Mouse (Mus musculus) embryo, embryonic 10 days (tissue): ENCODE results near the gene Bpifb1.
"Not testable (repeated sequence)": the region's sequence is repeated elsewhere in the genome, so short reads cannot be mapped to it uniquely, and the experiment has no call there.

Experiments used
- DNase-seq: peaks from one replicate; pipeline ENCODE4 v3.0.0-alpha.2; 2015; ENCODE audit warnings: low spot score

Gene Bpifb1

GRCm38 (mm10) chr2:154190546-154191258 is at the start of gene Bpifb1:
Bpifb1 (plus strand) TSS chr2:154190818.
- DNase-seq: no peak

DNA sequence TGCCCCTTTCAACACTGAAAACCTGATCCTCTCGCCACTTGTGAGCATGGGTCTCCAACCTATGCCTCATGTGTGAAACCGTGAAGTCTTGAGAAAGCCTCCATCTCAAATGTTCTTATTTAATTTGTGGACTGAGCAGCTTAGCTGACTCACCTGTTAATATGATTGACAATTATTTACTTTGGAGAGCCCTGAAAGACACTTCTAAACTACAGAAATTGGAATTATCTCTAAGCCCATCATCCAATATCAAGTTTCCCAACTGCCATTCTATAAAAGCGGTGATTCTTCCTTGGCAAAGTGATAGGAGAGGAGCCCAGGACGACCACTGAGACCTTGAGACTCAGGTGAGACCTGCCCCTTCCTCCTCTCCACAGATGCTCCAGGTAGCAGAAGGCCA is 48.0 kb upstream of the Bpifb1 start, which contains the start of gene Bpifa1:
Gene Bpifa1 (plus strand): TSS at position 301 of the 400 bp plus-strand sequence.
- no peak for DNase-seq

DNA sequence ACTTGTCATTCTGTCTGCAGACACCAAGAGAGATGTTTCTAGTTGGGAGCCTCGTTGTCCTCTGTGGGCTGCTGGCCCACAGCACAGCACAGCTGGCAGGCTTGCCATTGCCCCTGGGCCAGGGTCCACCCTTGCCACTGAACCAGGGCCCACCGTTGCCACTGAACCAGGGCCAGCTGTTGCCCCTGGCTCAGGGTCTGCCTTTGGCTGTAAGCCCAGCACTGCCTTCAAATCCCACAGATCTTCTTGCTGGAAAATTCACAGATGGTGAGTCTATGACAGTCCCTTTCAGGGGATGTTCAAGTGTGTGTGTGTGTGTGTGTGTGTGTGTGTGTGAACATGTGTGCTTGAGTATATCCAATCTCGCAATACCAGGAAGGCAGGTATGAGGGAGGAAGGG is 46.9 kb upstream of the Bpifb1 start:
- DNase-seq: no peak

GRCm38 (mm10) chr2:154147496-154147895 is 43.1 kb upstream of the Bpifb1 start:
- no peak for DNase-seq

DNA sequence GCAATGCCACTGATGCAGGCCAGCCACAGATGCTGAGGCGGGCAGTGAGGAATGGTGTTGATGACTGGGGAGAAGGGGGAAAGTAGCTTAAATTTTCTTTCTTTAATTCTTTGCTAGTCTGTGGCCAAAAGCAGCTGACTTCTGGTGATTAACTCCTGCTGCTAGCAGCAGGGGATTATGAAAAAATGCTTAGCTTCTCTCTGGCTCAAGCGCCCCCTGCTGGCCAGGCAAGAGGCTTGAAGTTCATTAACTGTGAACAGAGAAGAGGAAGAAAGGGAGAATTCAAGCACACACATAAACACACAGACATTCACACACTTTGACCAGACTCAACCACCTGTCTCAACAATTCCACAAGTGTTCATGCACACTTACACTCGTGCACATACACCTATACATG is 32.2 kb upstream of the Bpifb1 start:
- peak; percentile 43 for DNase-seq

DNA sequence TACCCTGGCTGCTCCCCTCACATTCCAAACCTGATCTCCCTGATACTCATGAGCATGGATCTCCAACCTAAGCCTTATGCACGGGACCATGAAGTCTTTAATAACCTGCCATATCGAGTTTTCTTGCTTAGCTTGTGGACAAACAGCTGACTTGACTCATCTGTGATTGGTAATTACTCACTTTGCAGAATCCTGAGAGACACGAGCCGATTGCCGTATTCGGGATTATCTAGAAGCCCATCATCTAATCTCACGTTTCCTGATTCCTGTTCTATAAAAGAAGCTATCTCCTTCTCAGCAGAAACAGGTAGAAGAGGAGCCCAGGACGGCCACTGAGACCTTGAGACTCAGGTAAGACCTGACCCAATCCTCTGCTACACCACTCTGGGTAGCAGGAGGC is 28.3 kb upstream of the Bpifb1 start, which contains the start of gene Bpifa5:
Gene Bpifa5 (plus strand): TSS at position 301 of the 400 bp plus-strand sequence.
- DNase-seq: no peak

- no peak for DNase-seq
These were observed 27.3 kb upstream of the Bpifb1 start for GRCm38 (mm10) chr2:154163306-154163705.

GRCm38 (mm10) chr2:154169172-154169571 is 21.4 kb upstream of the Bpifb1 start:
- DNase-seq: no peak

- DNase-seq: no peak
These were observed 19.0 kb upstream of the Bpifb1 start for GRCm38 (mm10) chr2:154171621-154172020.

DNA sequence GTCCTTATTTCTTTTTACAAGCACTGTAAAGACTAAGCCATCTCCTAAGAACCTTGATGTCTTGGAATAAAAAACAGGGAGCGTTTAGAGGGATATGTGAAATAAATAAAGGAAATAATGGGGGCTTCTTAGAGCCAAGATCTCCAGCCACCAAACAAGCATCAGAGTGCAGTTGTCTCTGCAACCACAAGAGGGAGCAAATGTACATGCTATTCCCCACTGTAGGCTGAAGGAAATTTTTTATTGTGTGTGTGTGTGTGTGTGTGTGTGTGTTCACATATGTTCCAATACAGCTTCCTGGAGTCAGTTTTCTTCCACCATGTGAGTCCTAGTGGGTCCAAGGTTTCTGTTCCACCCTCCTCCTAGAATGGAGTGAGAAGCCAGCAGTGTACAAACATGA is 17.3 kb upstream of the Bpifb1 start:
- DNase-seq: peak; percentile 57

- DNase-seq: not testable (repeated sequence)
These were observed 8.7 kb upstream of the Bpifb1 start for GRCm38 (mm10) chr2:154181900-154182299.

- DNase-seq: not testable (repeated sequence)
These were observed 7.6 kb upstream of the Bpifb1 start for GRCm38 (mm10) chr2:154183061-154183460.

GRCm38 (mm10) chr2:154185319-154185718 is 5.3 kb upstream of the Bpifb1 start:
- DNase-seq: no peak

- no peak for DNase-seq
These were observed 4.9 kb upstream of the Bpifb1 start for GRCm38 (mm10) chr2:154185748-154186147.

GRCm38 (mm10) chr2:154187468-154187867 is 3.1 kb upstream of the Bpifb1 start:
- DNase-seq: peak; percentile 32

- DNase-seq: no peak
These were observed 662 bp upstream of the Bpifb1 start for GRCm38 (mm10) chr2:154189877-154190434.

GRCm38 (mm10) chr2:154192141-154192540 is 1.5 kb downstream of the Bpifb1 start:
- no peak for DNase-seq

DNA sequence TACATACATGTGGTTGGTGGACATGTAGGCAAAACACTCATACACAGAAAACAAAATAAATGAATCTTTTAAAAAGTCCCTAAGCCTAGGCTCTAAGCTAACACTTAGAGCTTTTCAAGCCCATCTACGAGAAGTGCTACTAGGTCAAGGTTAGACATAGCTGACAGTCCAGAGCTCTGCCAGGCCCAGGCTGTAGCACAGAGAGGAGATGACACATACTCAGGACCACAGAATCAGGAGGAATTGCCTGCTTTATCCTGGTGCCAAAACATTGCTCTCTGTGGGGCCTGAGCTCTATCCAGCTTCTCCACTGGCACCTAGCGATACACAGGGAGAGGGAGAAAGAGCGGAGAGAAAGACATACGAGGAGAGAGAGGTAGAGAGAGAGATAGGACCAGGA is 2.5 kb downstream of the Bpifb1 start:
- DNase-seq: no peak

DNA sequence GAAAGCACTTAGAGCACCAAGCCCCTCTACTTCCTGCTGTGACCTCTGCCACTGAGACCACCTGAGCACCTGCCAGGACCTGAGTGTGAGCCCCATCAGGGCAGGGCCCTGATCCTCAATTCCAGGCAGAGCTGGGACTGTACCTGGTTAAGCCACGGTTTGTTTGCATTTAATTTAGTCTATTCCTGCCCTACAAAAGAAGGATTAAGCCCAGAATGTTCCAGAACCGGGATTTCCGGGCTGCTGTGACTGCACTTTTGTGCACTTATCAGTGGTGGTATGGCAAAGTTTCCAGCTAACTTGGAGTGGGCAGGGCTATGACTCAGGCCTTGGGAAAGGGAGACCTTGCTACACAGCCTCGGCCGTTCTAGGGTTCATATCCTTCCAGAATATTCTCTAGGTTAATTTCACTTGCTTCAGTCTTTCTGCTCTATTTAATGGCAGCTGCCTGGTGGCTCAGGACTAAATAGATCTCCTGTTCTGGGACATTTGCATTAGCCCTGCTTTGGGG is 3.4 kb downstream of the Bpifb1 start:
- DNase-seq: no peak

DNA sequence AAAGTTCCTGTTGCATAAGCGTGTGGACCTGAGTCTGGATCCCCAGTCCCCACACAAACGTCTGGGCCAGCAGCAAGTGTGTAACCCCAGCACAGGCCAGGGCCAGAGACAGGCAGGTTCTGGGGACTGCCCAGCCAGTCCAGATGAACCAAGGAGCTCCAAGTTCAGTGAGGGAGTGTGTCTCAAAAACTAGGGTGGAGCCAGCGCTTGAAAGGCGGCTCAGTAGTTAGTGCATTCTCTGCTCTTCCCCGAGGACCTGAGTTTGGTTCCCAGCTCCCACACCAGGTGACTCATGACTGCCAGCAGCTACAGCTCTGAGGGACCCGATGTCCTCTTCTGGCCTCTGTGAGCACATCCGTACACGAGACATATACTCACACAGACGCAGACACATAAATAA is 6.4 kb downstream of the Bpifb1 start:
- DNase-seq: no peak

- DNase-seq: no peak
These were observed 14.0 kb downstream of the Bpifb1 start for GRCm38 (mm10) chr2:154204630-154205029.

- DNase-seq: peak; percentile 21
These were observed 16.3 kb downstream of the Bpifb1 start for GRCm38 (mm10) chr2:154206908-154207307.

DNA sequence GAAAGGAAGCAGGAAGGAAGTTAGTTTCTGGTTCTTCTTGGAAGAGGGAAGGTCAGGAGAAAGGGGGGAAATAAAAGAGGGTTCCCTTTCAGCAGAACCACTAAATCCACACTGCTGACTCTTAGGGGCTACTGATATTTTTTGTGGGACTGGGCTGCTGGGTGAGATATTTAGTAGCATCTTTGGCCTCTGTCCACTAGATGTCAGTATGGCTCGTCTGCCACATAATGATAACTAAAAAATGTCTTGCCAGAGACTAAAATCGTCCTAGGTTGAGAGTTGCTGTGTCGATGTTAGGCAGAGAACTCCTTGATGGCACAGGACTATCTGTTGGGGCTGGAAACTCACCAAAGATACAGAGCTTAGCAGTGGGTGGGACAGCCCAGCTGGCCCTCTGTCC is 18.5 kb downstream of the Bpifb1 start:
- DNase-seq: peak; percentile 56
